Mouse (Mus musculus): ENCODE results near the gene Platr17.
"Not testable (repeated sequence)": the region's sequence is repeated elsewhere in the genome, so short reads cannot be mapped to it uniquely, and the experiment has no call there.

Gene Platr17

DNA sequence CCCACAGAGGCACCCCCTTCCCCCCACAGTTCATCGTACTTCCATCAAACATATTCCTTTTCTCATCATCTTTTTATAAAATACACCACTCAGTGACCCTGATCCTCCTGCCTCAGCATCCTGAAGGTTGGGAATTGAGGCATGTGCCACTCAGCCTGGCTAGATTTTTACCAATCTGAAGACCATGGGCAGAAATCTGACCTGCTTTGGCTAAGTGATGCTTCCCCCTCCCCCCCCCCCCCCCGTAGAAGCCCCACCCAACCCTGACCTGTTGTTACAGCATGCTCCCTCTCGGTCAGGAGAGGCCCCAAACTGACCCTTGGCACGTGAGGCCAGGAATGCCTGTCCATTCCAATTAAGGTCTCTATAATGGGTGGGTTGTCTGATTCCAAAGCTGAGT lies at the start of gene Platr17:
Platr17 (plus strand) TSS at position 301 of the 400 bp plus-strand sequence.
- not testable (repeated sequence) for H3K36me3 ChIP-seq (ENCODE audit: control insufficient read depth, insufficient read depth, low read length, poor library complexity, severe bottlenecking); DNase-seq (ENCODE audit: low read depth, low spot score); H3K27me3 ChIP-seq (ENCODE audit: control insufficient read depth, insufficient read depth, low read length, poor library complexity, severe bottlenecking)

DNA sequence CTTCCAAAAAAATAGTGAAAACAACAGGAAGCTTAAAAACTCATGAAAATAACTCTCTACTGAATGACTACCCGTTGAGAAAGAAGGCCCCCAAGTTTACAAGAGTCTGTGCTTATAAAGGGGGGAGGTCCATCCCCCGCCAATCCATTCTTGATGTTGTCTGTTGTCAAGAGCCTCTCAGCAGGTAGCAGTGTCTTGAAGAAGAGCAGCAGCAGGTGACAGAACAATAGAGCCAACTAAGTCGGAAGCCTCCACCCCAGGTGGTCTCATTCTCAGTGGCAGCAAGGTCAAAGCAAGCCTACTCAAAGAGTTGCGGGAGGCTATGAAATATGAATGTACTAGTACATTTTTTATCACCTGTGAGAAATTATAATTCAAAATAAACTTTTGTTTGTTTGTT lies 47.1 kb upstream of the Platr17 start:
- no peaks in the 10 kb centered on the region for H3K27me3 ChIP-seq (ENCODE audit: control insufficient read depth, insufficient read depth, low read length, poor library complexity, severe bottlenecking)
- no peak for DNase-seq (ENCODE audit: low read depth, low spot score)
- no peaks in the 10 kb centered on the region for H3K36me3 ChIP-seq (ENCODE audit: control insufficient read depth, insufficient read depth, low read length, poor library complexity, severe bottlenecking)

- H3K36me3 ChIP-seq (ENCODE audit: control insufficient read depth, insufficient read depth, low read length, poor library complexity, severe bottlenecking): no peaks in the 10 kb centered on the region
- DNase-seq (ENCODE audit: low read depth, low spot score): peak; percentile 79
- no peaks in the 10 kb centered on the region for H3K27me3 ChIP-seq (ENCODE audit: control insufficient read depth, insufficient read depth, low read length, poor library complexity, severe bottlenecking)
Observed at GRCm38 (mm10) chr17:33865330-33866030, 39.5 kb upstream of the Platr17 start.

DNA sequence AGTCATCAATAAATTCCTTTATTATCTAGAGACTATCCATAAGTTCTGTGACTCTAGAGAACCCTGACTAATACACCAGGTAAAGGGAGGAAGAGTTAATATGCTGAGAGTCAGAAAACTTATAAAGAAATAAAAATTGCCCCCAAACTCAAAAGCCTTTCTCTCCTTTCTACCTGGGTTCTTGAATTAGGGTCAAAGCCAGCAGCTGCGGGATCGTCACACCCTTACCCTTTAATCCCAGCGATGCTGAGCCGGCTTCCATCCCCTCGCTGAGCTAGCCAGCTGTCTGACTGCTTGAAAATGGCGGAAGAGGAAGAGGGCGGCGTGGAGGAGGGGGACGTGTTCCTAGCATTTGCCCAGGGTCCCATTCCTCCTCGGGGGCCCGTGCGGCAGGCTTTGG lies 31.4 kb upstream of the Platr17 start, which contains the start of gene Gm7029:
Gm7029 (plus strand) TSS at position 301 of the 400 bp plus-strand sequence.
- H3K36me3 ChIP-seq (ENCODE audit: control insufficient read depth, insufficient read depth, low read length, poor library complexity, severe bottlenecking); DNase-seq (ENCODE audit: low read depth, low spot score); H3K27me3 ChIP-seq (ENCODE audit: control insufficient read depth, insufficient read depth, low read length, poor library complexity, severe bottlenecking): not testable (repeated sequence)

- no peak for DNase-seq (ENCODE audit: low read depth, low spot score)
- H3K27me3 ChIP-seq (ENCODE audit: control insufficient read depth, insufficient read depth, low read length, poor library complexity, severe bottlenecking): no peaks in the 10 kb centered on the region
- H3K36me3 ChIP-seq (ENCODE audit: control insufficient read depth, insufficient read depth, low read length, poor library complexity, severe bottlenecking): no peaks in the 10 kb centered on the region
Observed at GRCm38 (mm10) chr17:33874411-33874810, 30.5 kb upstream of the Platr17 start.

- peak; percentile 21 for DNase-seq (ENCODE audit: low read depth, low spot score)
- H3K27me3 ChIP-seq (ENCODE audit: control insufficient read depth, insufficient read depth, low read length, poor library complexity, severe bottlenecking); H3K36me3 ChIP-seq (ENCODE audit: control insufficient read depth, insufficient read depth, low read length, poor library complexity, severe bottlenecking): not testable (repeated sequence)
Observed at GRCm38 (mm10) chr17:33875797-33876196, 29.1 kb upstream of the Platr17 start.

GRCm38 (mm10) chr17:33884320-33884719 lies 20.6 kb upstream of the Platr17 start:
- not testable (repeated sequence) for DNase-seq (ENCODE audit: low read depth, low spot score); H3K27me3 ChIP-seq (ENCODE audit: control insufficient read depth, insufficient read depth, low read length, poor library complexity, severe bottlenecking)

GRCm38 (mm10) chr17:33887802-33888201 lies 17.1 kb upstream of the Platr17 start:
- DNase-seq (ENCODE audit: low read depth, low spot score); H3K27me3 ChIP-seq (ENCODE audit: control insufficient read depth, insufficient read depth, low read length, poor library complexity, severe bottlenecking); H3K36me3 ChIP-seq (ENCODE audit: control insufficient read depth, insufficient read depth, low read length, poor library complexity, severe bottlenecking): not testable (repeated sequence)

More at GRCm38 (mm10) chr17:33884320-33884719, 20.6 kb upstream of the Platr17 start:
- H3K36me3 ChIP-seq (ENCODE audit: control insufficient read depth, insufficient read depth, low read length, poor library complexity, severe bottlenecking): not testable (repeated sequence)

DNA sequence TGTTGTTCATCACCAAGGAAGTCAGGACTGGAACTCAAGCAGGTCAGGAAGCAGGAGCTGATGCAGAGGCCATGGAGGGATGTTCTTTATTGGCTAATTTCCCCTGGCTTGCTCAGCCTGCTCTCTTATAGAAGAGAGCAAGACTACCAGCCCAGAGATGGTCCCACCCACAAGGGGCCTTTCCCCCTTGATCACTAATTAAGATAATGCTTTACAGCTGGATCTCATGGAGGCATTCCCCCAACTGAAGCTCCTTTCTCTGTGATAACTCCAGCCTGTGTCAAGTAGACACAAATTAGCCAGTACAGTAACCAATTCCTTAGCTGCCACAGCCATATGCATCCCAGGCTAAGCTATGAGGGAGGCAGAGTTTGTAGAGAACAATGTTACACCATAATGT lies 16.7 kb upstream of the Platr17 start:
- not testable (repeated sequence) for DNase-seq (ENCODE audit: low read depth, low spot score); H3K27me3 ChIP-seq (ENCODE audit: control insufficient read depth, insufficient read depth, low read length, poor library complexity, severe bottlenecking); H3K36me3 ChIP-seq (ENCODE audit: control insufficient read depth, insufficient read depth, low read length, poor library complexity, severe bottlenecking)

DNA sequence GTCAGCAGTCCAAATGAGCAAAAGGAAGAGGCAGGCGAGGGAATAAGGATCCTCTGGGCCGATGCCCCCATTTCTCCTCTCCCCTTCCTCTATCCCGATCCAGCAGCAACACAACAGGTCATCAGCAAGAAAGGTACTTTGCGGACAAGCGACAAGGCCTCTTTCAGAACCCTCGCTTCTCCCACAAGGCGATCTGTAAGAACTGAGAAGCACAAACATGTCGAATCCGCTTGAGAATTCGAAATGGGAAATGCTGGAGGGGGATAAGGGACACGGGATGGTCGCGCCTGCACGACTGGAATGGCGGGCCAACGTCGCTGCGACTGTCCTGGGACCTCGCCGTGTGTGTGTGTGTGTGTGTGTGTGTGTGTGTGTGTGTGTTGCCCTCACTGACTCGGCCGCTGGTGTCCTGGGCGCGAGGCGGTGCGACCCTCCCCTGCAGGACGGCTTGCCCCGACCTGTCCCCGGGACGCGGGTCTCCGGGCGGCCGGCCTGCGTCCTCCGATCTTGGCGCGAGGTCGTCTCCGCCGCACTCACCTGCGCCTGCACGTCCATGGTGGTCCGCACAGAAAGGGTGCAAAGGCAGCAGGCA lies 14.9 kb upstream of the Platr17 start:
- not testable (repeated sequence) for H3K27me3 ChIP-seq (ENCODE audit: control insufficient read depth, insufficient read depth, low read length, poor library complexity, severe bottlenecking); H3K36me3 ChIP-seq (ENCODE audit: control insufficient read depth, insufficient read depth, low read length, poor library complexity, severe bottlenecking); DNase-seq (ENCODE audit: low read depth, low spot score)

DNA sequence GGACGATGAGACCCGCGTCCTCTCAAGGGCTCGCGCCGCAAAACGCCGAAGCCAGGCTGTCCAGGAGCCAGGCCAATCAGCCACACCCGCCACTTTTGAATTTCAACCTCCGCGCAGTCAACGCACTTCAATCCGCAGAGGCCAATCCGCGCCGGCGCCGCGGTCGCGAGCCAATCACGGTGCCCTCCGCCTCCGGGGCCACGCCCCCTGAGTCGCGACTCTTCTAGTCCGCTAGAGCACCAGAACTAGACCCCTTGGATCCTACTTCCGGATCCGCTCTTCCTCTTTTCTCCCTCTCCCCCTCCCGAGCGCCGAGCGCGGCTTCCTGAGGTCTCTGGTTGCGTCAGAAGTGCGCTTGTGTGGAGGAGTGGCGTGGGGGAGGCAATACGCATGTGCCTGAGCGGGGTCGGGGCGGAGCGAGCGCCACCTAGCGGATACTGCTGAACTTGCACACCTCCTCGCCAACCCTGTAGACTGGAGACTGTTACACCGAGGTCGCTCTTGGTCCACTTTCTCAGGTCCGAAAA lies 14.3 kb upstream of the Platr17 start, which contains the start of gene Kifc1:
Kifc1 (minus strand) TSS at position 129 of the 527 bp plus-strand sequence.
- Histone ChIP-seq H3K36me3 (ENCODE audit: control insufficient read depth, insufficient read depth, low read length, poor library complexity, severe bottlenecking) (no peaks in the 10 kb centered on the region), H3K27me3 (ENCODE audit: control insufficient read depth, insufficient read depth, low read length, poor library complexity, severe bottlenecking) (no peaks in the 10 kb centered on the region)

DNA sequence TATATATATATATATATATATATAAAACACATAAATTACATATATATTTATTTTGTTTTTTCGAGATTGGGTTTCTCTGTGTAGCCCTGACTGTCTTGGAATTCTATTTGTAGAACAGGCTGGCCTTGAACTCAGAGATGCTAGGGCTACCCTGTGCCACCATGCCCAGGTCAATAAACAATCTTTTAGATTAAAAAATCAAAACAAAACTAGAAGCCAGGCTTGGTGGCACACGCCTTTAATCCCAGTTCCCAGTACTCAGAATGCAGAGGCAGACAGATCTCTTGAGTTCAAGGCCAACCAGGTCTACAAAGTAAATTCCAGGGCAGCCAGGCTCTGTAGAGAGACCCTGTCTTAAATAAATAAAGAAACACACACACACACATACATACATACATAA lies 13.6 kb upstream of the Platr17 start:
- Histone ChIP-seq H3K27me3 (ENCODE audit: control insufficient read depth, insufficient read depth, low read length, poor library complexity, severe bottlenecking) (no peaks in the 10 kb centered on the region), H3K36me3 (ENCODE audit: control insufficient read depth, insufficient read depth, low read length, poor library complexity, severe bottlenecking) (no peaks in the 10 kb centered on the region)
- DNase-seq (ENCODE audit: low read depth, low spot score): no peak

More for the DNA sequence above, 14.3 kb upstream of the Platr17 start, which contains the start of gene Kifc1:
- DNase-seq (ENCODE audit: low read depth, low spot score): peak; percentile 100

GRCm38 (mm10) chr17:33891892-33892291 lies 13.0 kb upstream of the Platr17 start:
- DNase-seq (ENCODE audit: low read depth, low spot score); H3K36me3 ChIP-seq (ENCODE audit: control insufficient read depth, insufficient read depth, low read length, poor library complexity, severe bottlenecking); H3K27me3 ChIP-seq (ENCODE audit: control insufficient read depth, insufficient read depth, low read length, poor library complexity, severe bottlenecking): not testable (repeated sequence)

GRCm38 (mm10) chr17:33892429-33892828 lies 12.5 kb upstream of the Platr17 start:
- no peaks in the 10 kb centered on the region for H3K36me3 ChIP-seq (ENCODE audit: control insufficient read depth, insufficient read depth, low read length, poor library complexity, severe bottlenecking)

GRCm38 (mm10) chr17:33893011-33893410 lies 11.9 kb upstream of the Platr17 start:
- not testable (repeated sequence) for H3K27me3 ChIP-seq (ENCODE audit: control insufficient read depth, insufficient read depth, low read length, poor library complexity, severe bottlenecking)

More at GRCm38 (mm10) chr17:33892429-33892828, 12.5 kb upstream of the Platr17 start:
- no peaks in the 10 kb centered on the region for H3K27me3 ChIP-seq (ENCODE audit: control insufficient read depth, insufficient read depth, low read length, poor library complexity, severe bottlenecking)
- no peak for DNase-seq (ENCODE audit: low read depth, low spot score)

More at GRCm38 (mm10) chr17:33893011-33893410, 11.9 kb upstream of the Platr17 start:
- H3K36me3 ChIP-seq (ENCODE audit: control insufficient read depth, insufficient read depth, low read length, poor library complexity, severe bottlenecking); DNase-seq (ENCODE audit: low read depth, low spot score): not testable (repeated sequence)
